Mouse (Mus musculus) erythroblast, embryonic 14.5 days (primary cell): Measurements from ENCODE around the gene Msln. TPM values are rescaled to one million over a fixed set of nuclear protein-coding genes. Genes with fewer than 3 reads are reported as not detected.

Experiments
- H3K27me3 ChIP-seq: 2 replicates; pipeline ENCODE4 v1.6.1; 2012; ENCODE audit warnings: inconsistent platforms; ENCODE audit not compliant: control insufficient read depth
- H3K36me3 ChIP-seq: 2 replicates; pipeline ENCODE4 v1.6.1; 2012; ENCODE audit warnings: mild to moderate bottlenecking, inconsistent platforms; ENCODE audit not compliant: control insufficient read depth
- H3K4me1 ChIP-seq: 2 replicates; pipeline ENCODE4 v1.6.1; 2012; ENCODE audit warnings: inconsistent platforms; ENCODE audit not compliant: control insufficient read depth
- H3K4me3 ChIP-seq: replicated peaks from 2 replicates; pipeline ENCODE3; 2012; ENCODE audit warnings: moderate library complexity, mild to moderate bottlenecking, inconsistent platforms
- H3K9me3 ChIP-seq: 2 replicates; pipeline ENCODE4 v1.6.1; 2012; ENCODE audit warnings: low read length, inconsistent platforms, mixed read lengths; ENCODE audit not compliant: control insufficient read depth
- GATA1 ChIP-seq: IDR thresholded peaks from 2 replicates; pipeline ENCODE4 v1.6.1; 2012; ENCODE audit warnings: low read length, inconsistent platforms, mixed read lengths
- TAL1 ChIP-seq: IDR thresholded peaks from 3 replicates; pipeline ENCODE4 v1.6.1; 2012; ENCODE audit warnings: low read length, inconsistent platforms, mixed read lengths
- polyA plus RNA-seq: library from polyadenylated mRNA; stranded (reverse); fragments of >175 nt; gene quantifications from 2 replicates; pipeline ENCODE4 v1.2.3, GENCODE M21; 2012

Msln gene
- polyA plus RNA-seq = not detected in 2 replicates

DNA sequence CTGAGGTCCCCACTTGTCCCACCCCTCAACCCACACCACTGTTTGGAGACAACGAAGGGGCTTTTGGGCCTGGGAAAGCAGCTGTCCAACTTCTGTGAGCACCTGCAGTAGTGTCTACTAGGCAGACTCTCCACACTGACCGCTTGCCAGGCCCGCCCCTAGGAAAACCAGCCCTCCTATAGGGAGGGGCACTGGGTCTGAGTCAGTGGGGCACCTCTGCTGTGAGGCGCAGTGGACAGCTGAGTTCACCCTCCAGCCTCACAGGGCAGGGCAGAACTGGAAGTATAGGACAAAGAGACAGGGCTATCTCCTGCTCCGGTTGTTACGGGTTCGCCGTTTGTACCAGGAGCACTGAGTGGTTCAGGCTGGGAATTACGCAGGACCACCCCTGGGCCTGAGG lies at the start of gene Msln:
Gene Msln, minus strand, starts transcription at position 138 of the 400 bp plus-strand sequence.
- Histone ChIP-seq H3K4me1 (no peaks in the 10 kb centered on the region), H3K36me3 (no peaks in the 10 kb centered on the region), H3K4me3 (no peak within 1 kb of the TSS), H3K27me3 (0 out of 2 replicates have a peak, but pooled peaks cover 3% of the 10 kb centered on the region), H3K9me3 (no peaks in the 10 kb centered on the region)
- TF ChIP-seq GATA1 (no peak), TAL1 (no peak)

GRCm38 (mm10) chr17:25802825-25803517 lies 48.8 kb upstream of the Msln start:
- Histone ChIP-seq H3K9me3 (no peaks in the 10 kb centered on the region), H3K27me3 (peaks cover 49% of the 10 kb centered on the region), H3K4me3 (no peak overlapping the region), H3K4me1 (no peaks in the 10 kb centered on the region; the same call in 1 of the 2 replicates), H3K36me3 (no peaks in the 10 kb centered on the region)
- no peak for TF ChIP-seq TAL1
- no peak for TF ChIP-seq GATA1

- Histone ChIP-seq H3K4me1 (peaks cover 14% of the 10 kb centered on the region), H3K4me3 (no peak overlapping the region), H3K9me3 (no peaks in the 10 kb centered on the region), H3K36me3 (no peaks in the 10 kb centered on the region), H3K27me3 (peaks cover 36% of the 10 kb centered on the region)
- TF ChIP-seq GATA1 = no peak
- no peak for TF ChIP-seq TAL1
These were observed 46.9 kb upstream of the Msln start for GRCm38 (mm10) chr17:25801029-25801428.

- no peak for TF ChIP-seq GATA1
- TF ChIP-seq TAL1 = no peak
- H3K27me3 ChIP-seq = peaks cover 8% of the 10 kb centered on the region
- H3K4me1 ChIP-seq = peaks cover 52% of the 10 kb centered on the region
- peaks cover 7% of the 10 kb centered on the region for H3K36me3 ChIP-seq
- peak within 1 kb of the TSS; percentile 82 for H3K4me3 ChIP-seq
- H3K9me3 ChIP-seq = no peaks in the 10 kb centered on the region
These were observed 42.8 kb upstream of the Msln start, which contains the start of gene Metrn for GRCm38 (mm10) chr17:25796951-25797369. Gene Metrn (minus strand): TSS chr17:25797136.

- Histone ChIP-seq H3K4me1 (peaks cover 59% of the 10 kb centered on the region), H3K4me3 (peak overlapping the region; percentile 82), H3K9me3 (no peaks in the 10 kb centered on the region), H3K27me3 (peaks cover 2% of the 10 kb centered on the region), H3K36me3 (peaks cover 7% of the 10 kb centered on the region)
- TF ChIP-seq TAL1 (no peak), GATA1 (no peak)
These were observed 42.1 kb upstream of the Msln start for GRCm38 (mm10) chr17:25796211-25796771.

DNA sequence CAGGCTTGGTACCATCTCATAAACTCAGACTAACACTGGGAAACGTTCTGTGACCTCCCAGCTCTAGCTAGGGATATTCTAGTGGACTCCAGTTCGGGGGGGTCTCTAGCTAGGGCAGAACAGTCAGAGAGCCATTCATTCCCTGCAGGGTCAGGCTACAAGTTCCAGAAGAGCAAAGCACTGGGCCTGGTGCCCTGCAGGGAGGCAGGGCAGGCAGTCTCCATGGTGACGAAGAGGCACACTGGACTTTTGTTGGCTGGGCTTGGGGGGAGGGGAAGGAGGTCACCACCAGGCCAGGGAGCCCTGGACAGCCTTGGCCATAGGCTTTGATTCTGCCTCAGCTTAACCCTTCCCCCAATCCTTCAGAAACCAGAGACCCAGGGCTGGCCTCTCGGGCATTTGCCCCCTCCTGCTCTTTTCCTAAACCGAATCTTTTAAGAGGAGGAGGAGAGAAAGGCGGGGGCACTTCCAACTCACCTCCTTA lies 41.5 kb upstream of the Msln start, which contains the start of gene AC134908.4:
Gene AC134908.4, minus strand, starts transcription at position 51 of the 484 bp plus-strand sequence.
- peaks cover 66% of the 10 kb centered on the region for H3K4me1 ChIP-seq

DNA sequence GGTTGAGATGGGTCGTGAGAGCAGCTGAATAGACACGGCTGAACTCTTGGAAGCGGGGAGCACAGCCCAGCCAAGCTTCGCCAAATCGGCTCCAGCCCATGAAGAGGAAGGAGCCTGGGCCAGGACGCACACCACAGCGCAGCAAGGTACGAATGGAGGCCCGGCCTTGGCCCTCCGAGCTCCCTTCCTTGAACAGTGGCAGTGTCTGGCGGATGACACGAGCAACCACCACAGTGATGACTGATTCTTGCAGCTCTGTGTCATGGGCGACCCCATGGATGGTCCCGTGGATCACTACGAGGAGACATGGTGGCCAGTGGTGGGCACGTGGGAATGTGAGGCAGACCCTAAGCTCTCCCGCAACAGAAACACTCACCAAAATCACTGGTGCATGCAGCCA lies 40.8 kb upstream of the Msln start:
- Histone ChIP-seq H3K4me3 (no peak overlapping the region), H3K36me3 (peaks cover 13% of the 10 kb centered on the region), H3K9me3 (no peaks in the 10 kb centered on the region), H3K27me3 (no peaks in the 10 kb centered on the region; the same call in 1 of the 2 replicates), H3K4me1 (peaks cover 68% of the 10 kb centered on the region)
- TF ChIP-seq TAL1 (no peak), GATA1 (no peak)

More for the DNA sequence above, 41.5 kb upstream of the Msln start, which contains the start of gene AC134908.4:
- H3K36me3 ChIP-seq = peaks cover 9% of the 10 kb centered on the region
- peak within 1 kb of the TSS; percentile 82 for H3K4me3 ChIP-seq
- TF ChIP-seq GATA1 = no peak
- TF ChIP-seq TAL1 = no peak
- no peaks in the 10 kb centered on the region; the same call in 1 of the 2 replicates for H3K27me3 ChIP-seq
- H3K9me3 ChIP-seq = no peaks in the 10 kb centered on the region

- H3K36me3 ChIP-seq = peaks cover 21% of the 10 kb centered on the region
- no peak for TF ChIP-seq TAL1
- TF ChIP-seq GATA1 = no peak
- H3K9me3 ChIP-seq = no peaks in the 10 kb centered on the region
- no peaks in the 10 kb centered on the region; the same call in 1 of the 2 replicates for H3K27me3 ChIP-seq
- peaks cover 68% of the 10 kb centered on the region for H3K4me1 ChIP-seq
- H3K4me3 ChIP-seq = no peak overlapping the region
These were observed 40.0 kb upstream of the Msln start for GRCm38 (mm10) chr17:25794197-25794596.

DNA sequence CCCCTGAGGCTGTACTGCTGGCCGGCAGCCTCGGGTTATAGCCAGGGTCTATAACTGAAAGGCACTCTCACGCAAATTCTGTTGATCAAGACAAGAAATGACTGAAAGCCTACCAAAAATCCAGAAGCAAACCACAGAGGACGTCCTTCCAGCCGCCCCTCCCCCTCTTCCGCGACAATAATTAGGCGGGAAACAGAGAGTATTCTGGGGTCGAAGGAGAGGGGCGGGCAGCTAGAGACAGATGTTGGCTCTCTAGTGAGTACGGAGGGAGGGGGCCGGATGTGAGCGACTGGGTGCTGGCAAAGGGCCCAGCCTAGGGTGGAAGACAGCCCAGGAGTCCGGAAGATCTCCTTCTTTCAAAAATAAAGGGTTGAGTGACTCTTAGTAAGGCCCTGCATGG lies 38.4 kb upstream of the Msln start, which contains the start of gene Fam173a:
Gene Fam173a, minus strand, starts transcription at position 287 of the 400 bp plus-strand sequence.
- Histone ChIP-seq H3K4me3 (peak within 1 kb of the TSS; percentile 87), H3K36me3 (peaks cover 35% of the 10 kb centered on the region), H3K9me3 (no peaks in the 10 kb centered on the region), H3K27me3 (no peaks in the 10 kb centered on the region), H3K4me1 (peaks cover 67% of the 10 kb centered on the region)
- TF ChIP-seq GATA1 (no peak), TAL1 (no peak)
